Mouse (Mus musculus) erythroblast, adult 5-6 weeks (primary cell): Measurements from ENCODE around the gene Sh3gl2. TPM values are rescaled to one million over a fixed set of nuclear protein-coding genes. Genes with fewer than 3 reads are reported as not detected.

Source experiments
- ATAC-seq: replicated peaks from 2 replicates; pipeline ENCODE4 v1.8.0; 2016; ENCODE audit warnings: moderate number of reproducible peaks, mild to moderate bottlenecking, moderate TSS enrichment, inconsistent platforms; ENCODE audit not compliant: poor library complexity, low FRiP score, severe bottlenecking
- total RNA-seq, 2 experiments: library from RNA; stranded (forward) in 1 of 2; stranded (reverse) in 1 of 2; fragments of 150-400 nt in 1 of 2; fragments of 200-764, 138-1000 nt in 1 of 2; gene quantifications; 2 replicates each; pipeline versions ENCODE4 v1.2.3 to v1.2.4; 2015 to 2017; ENCODE audit warnings: low replicate concordance in 2 of 2

Sh3gl2 gene
- total RNA-seq (2015; ENCODE audit: low replicate concordance) (not detected in 2 replicates), total RNA-seq (2017; ENCODE audit: low replicate concordance) (not detected in 2 replicates)

DNA sequence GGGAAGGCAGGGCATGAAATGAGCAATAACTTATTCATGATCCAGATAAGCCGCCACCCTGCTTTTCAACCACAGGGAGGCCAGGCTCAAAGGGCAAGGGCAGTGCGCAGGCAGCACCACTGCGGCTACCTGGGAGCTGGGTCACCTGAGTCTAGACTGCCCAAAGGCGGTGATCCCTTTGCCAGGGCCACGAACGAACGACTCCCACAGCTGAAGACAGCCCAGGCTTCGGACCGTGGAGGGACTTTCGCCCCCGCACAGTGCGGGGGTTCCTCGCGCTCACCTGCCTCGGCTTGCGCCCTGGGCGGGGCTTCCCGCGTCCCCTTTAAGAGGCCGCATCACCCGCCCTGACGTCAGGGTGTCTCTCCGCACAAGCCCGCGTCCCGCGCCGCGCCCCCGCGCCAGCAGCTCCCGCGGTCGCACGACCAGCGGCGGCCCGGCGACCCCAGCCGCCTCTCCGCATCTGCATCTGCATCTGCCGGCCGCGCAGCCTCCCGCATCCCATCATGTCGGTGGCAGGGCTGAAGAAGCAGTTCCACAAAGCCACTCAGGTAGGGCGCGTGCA, at the start of gene Sh3gl2:
Gene Sh3gl2 (plus strand): TSS at position 56 of the 565 bp plus-strand sequence.
- ATAC-seq, result no peak

DNA sequence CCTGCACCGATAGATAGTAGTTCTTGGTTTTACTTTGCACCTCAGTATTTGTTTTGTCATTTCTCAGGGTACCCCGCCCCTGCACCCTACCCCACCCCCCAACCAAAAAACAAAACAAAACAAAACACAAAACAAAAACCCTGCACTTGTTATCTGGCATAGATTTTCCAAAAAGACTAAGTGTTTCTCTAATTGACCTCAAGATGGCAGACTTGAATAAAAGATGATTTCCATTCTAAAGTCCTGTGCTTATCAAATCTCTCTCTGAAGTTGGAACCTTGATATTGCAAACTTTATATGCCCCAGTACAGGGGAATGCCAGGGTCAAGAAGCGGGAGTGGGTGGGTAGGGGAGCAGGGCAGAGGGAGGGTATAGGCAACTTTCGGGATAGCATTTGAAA, 43.8 kb upstream of the Sh3gl2 start:
- no peak for ATAC-seq

DNA sequence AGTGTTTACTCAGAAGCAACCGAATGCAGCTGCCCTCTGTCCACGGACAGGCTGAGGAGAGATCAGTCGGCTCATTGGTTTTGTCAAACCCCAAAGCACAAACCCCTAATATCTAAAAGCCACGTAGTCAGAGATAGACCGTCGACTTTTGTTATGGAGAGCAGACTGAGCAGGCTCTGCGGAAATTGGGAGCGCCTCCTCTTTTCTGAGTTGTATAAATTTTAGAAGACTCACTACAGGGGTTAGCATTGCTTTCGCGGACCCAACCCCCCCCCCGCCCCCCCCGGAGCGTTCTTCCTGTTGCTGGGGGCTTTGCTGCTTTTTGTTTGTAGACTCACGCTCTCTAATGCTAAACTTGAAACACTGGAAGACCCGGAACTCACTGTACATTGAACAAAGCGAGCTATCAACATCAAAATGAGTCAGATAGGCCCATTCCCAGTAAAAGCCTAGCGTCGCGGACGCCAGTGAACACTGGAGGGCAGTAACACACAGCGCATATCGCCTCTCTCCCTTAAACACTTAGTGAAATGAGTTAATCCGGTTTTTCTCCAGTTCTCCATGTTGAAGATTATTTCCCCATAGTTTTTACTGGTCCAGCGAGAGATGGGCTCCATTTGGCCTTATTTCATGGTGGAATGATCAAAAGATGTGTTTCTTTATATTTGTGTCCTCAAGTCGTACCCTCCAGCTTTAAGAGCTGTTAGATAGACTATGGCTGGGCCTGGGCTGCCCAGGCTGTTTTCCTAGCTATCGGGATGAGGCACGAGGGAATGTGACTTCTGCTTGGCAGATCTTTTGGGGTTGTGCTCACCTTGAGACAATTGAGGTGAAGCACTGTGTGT, 42.2 kb upstream of the Sh3gl2 start:
- no peak for ATAC-seq

DNA sequence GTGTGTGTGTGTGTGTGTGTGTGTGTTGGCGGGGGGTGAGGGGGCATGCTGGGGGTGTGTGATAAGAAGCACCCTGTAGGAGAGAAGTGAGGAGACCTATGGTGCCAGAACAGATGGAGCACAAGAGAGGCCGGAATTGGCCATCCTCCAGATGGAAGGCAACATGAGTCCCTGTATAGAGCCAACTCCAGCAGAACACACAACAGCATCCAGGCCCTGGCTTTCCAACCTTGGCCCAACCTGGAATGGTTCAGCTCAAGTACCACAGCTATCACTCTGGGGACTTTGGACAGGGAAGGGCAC, 41.7 kb upstream of the Sh3gl2 start:
- no peak for ATAC-seq

DNA sequence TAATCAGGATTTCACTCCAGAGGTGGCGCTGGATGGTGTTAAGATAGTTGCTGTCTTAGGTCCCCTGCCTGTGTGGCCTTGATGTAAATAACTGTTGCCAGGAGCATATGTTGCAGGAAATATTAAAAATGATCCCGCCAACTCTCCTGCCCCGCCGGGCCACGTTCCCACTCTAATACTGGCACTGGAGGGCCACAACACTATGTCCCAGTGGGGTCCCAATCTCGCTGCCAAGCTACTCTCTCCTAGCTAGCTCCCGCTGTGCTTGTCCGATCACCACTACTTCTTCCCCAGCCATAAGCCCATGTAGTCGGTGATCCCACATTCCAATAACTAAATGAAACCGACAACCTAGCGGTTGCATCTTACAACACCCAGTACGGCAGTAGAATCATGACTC, 36.9 kb upstream of the Sh3gl2 start:
- ATAC-seq, result no peak

DNA sequence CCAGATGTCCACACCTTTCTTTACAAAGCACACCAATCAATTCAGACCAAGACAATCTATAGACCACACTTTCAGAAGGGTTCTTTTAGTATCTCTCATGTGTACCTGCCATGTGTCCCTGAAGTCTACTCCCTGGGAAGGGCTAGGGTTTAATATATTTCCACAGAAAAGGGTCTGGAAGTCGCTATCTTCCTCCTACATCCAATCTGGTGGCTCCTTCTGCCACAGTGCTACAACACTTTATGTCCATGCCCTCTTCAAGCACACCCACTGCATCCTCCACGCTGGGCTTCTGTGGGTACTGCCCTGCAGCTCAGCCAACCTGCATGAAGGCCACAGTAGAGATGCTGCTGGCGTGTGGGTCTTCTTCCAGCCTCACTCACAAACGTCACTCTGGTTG, 29.5 kb upstream of the Sh3gl2 start:
- ATAC-seq, result no peak

DNA sequence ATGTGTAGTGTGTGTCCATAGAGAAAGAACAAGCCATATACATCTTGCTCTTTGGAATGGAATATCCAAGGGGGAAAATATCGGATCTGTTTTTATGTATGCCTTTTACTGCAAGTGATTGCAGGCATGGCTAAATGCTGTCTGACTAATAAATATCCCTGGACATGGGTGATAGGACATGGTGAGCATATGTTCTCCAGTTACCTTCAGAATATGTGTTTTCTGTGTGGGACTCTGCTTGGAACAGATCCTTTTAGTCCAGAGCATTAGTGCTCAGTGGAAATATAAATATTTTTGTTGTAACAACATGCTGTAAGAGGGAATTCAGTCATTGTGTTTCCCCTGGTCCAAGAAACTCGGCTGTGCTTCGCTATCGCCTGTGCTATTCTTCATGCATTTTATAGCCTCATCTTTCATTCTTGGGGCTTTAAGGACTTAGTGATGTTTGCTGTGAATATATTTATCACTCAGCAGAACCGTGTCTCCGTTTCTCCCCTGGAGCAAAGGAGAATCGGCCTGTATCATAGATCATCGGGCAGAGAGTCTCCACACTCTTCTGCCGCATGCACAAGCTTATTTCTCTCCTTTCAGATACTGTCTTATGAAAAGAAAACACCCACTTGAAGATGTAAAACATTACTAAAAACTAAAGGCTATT, 26.4 kb upstream of the Sh3gl2 start:
- no peak for ATAC-seq

DNA sequence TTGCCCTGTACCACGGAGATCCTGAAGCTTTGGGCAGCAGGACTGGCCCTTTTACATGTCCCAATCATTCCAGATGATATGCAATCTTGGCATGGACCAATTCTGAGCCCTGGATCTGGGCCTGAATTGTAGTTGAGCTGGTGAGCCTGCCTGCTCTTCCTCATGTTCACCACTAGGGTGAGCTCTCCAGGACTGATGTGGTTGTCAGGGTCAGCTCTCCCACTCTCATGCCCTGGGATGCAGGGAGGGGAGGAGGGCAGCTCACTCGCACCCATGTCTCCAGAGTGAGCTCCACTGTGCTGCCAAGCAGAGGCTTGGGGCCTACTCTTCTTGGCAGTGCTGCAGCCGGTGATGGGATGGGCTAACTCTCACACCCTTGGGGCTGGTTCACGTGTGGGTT, 18.9 kb upstream of the Sh3gl2 start:
- no peak for ATAC-seq

DNA sequence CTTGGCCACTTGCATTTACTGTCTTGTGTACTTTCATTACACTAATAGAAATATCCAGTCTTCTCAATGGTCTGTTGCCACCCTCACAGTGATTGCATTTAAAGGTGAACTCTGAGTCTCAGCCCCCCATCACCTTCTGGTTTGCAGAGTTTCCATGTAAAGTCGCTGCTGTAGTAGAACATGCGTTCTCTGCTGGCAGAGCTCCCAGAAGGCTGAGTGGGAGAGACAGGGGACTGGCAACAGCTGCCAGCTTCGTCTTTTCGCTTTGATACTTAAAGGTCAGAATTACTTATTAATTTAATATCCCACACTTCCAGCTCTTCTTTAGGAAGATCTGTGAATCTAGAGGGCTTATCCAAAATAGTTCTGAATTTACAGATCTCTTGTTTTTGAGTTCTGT, 8.7 kb upstream of the Sh3gl2 start:
- ATAC-seq, result no peak

DNA sequence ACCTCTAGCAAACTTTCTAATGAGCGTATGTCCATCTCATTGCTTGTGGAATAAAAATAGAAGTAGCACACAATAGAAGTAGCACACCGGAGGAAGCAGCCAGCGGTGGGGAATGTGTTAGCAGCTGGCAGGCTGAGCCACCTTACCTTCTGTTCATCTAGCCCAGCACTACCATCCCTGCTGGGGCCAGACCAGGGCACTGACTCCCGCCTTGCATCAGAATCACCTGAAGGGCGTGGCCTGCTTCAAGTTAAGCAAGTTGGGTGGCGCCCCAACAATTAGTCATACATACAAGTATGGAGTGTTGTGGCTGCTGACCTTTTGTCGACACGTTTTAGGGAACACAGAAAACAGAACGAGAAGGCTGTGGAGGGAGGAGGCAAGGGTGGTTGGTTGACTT, 6.5 kb upstream of the Sh3gl2 start:
- ATAC-seq, result no peak

DNA sequence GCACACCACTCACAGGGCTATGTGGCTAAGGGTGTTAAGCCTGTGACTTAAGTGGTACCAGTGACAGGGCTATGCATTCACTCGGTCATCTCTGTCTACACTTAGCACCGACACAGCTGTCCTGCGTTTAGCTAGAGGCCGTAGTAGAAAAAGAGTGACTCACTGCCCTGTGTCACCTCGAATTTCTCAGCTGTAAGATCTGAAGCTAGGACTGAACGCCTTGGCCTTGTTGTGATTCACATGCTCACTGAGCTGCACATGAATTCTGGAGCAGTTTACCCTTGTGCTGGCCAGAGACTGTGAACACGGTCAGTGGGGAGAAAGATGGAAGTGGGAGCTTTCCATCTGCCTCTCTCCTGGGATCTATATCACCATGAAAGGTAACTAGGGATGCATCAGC, 2.3 kb upstream of the Sh3gl2 start:
- no peak for ATAC-seq

DNA sequence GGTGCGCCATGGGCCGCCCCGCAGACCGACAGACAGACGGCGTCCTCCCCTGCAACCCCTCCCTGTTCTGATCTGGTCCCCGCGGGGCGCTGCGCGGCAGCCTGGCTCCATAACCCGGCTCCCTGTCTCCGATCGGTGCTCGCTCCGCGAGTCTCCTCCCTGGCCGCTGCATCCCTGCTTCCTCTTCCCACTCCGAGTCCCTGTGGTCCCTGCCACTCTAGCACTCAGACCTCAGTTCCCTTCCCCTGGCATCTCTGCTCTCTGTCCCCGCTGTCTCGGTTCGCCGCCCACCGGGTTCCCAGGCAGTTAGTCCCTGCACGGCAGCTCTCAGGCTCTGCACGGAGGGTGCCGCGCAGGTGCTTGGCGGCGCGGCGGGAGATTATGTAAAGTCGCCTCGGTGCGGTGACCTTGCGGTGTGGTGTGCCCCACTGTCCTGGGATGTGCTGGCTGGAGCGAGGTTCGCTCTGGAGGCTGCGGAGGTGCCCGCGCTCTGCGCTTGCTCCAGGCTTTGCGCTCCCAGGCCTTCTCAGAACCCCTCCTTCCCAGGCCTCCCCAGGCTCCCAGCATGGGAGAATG, 798 bp downstream of the Sh3gl2 start:
- ATAC-seq, result no peak

DNA sequence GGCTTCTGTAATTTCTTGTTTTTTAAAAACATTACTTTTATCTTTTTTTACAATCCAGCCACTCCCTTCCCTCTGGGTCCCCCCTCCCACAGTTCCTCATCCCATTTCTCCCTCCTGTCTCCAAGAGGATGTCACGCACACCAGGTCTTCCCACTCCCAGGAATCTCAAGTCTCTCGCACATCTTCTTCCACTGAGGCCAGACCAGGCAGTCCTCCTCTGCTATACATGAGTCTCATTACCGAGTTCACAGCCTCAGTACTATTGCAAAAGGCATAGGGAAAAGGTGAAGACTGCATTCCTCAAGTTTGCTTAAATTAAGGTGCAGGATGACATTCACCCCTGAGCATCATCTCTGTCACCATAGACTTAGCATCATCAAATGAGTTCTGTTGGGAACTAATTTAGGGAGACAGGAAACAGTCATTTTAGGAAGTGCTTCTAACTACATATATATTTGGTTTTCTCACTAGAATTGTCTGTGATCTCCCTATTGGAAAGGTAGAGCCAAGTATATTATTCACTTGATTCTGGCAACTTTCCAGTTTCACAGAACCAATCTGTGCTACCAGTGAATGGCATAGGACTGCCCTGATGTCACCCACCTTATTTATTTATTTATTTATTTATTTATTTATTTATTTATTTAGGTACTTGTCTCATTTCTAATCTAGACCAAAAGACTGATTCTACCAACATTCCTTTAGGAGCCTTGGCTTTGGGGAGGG, 1.9 kb downstream of the Sh3gl2 start:
- no peak for ATAC-seq

DNA sequence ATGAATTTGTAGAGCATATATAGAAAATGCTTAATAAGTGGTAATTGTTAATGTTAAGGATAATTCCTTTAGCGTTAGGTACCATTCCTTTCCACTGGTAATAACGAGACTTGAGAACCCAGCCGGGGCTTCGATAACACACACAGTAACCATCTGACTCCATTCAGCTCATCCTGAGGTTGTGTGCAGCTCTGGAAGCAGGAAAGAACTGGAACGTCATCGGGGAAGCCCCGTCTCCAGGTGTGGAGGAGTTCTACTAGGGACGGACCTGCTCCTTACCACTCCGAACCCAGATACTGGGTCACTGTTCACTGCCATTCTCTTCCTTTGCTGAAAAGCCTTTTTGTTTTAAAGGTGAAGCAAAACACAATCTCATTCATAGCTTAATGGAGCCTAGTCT, 2.6 kb downstream of the Sh3gl2 start:
- ATAC-seq, result no peak

DNA sequence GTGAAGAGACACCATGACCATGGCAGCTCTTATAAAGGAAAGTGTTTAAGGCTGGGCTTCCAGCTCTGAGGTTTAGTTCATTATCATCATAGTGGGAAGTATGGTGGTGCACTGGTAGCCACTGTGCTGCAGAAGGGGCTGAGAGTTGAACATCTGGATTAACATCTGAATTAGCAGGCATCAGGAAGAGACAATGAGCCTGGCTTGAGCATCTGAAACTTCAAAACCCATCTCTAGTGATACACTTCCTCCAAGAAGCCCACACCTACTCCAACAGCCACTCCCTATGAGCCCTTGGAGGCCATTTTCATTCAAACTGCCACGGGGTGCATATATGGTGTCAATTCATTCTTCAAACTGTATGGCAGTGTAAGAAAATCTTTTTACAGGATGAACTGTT, 3.6 kb downstream of the Sh3gl2 start:
- ATAC-seq, result no peak

DNA sequence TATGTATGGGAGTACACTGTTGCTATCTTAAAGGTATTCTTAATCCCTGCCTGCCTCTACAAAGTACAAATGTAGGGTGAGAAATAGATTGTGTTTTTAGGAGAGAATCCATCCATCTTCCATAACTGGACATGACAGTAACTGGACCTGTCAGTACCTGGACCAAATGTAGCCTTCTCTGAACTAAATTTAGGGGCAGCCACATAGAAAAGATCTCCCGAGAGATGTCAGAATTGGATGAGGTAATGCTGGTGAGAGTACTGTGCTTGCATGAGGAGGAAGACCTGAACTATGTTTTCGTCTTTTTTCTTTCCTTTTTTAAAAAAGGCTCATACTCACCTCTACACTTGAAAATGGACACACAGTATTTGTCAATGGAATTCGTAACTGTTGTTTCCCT, 6.0 kb downstream of the Sh3gl2 start:
- ATAC-seq, result no peak

DNA sequence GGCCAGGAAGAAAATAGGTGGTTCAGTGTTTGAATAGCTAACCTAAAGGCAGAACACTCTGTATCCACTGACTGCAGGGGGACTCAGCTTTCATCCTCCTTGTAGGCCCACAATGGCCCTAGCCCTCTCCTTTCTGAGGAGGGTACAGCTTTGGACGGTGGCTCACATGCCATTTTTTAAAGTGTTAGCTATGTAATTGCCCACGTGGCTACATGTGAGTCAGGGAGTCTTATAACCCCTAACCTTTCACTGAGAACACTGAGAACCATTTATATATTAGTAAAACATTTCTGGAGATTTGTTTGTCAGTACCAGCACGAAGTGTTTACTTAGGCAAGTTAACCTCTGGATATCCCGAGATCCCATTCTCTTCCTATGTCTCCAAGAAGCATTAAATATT, 12.1 kb downstream of the Sh3gl2 start:
- ATAC-seq, result no peak

DNA sequence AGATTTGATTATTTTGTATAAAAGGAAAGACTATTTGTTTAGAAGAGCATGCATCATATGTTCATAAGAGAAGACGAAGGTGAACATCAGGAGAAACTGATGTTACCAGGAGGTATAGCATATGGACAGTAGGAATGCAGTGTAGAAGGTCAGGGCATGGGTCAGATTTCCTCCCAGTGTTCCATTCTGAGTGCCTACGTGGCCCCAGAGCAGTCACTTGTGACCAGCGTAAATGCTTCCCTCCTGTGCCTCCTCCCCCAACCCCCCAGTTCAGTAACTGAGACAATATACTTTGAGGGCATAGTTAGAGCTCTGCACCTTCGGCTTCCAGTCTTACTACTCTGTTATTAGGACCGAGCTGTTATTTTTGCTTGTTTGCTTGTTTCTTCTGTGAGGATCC, 17.8 kb downstream of the Sh3gl2 start:
- ATAC-seq, result no peak

DNA sequence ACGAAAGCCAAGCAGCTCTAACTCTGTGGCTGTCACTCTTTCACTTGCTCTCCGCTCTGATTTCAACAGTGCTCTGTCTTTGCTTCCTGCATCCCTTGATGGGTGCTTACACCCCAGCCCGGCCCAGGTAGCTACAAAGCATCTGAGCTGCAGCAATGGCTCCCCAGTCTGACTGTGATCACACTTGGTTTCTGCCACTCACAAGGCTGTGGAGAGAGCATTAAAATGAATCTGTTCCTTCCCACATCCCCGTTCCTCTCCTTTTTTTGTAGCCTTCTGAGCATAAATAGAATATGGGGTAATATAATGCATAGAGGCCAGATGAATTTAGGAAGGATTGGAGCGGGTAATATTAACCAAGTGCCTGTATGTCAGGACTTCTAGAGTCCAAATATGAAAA, 21.8 kb downstream of the Sh3gl2 start:
- ATAC-seq, result no peak
